ENCODE assay signal across 9 mouse cellular contexts in genomic region chr10:9676886-9677285, GRCm38 (mm10). TPM values are rescaled to one million over a fixed set of nuclear protein-coding genes. Genes with fewer than 3 reads are reported as not detected.
A peak's percentile ranks its signal among the peaks of the same experiment; 100 is the strongest.
DNase-seq lines count a peak whose midpoint lies in the region; ATAC-seq and TF ChIP-seq lines count a peak whose summit lies in the region.
"Had no signal": no experiment of that assay in that cellular context is flagged by ENCODE, and none has a peak within 500 bp of the region (broad histone marks: within the 10 kb centered on the region; RNA-seq: fewer than 3 reads in every experiment).

No protein-coding gene starts in this region.

- H3K4me1 ChIP-seq in CH12.LX (ENCODE audit: control insufficient read depth in 1 of 2, insufficient read depth in 2 of 2), result no peaks in the 10 kb centered on the region
- peaks cover 56% of the 10 kb centered on the region for H3K4me1 ChIP-seq in forebrain, embryonic 10.5 days
- H3K4me1 ChIP-seq in heart, embryonic 14.5 days (ENCODE audit: control insufficient read depth in 2 of 2, insufficient read depth in 2 of 2, low read length in 2 of 2), result peaks cover 0 to 13% of the 10 kb centered on the region in 2 experiments; a peak in 1 of 4 replicates
- H3K4me1 ChIP-seq in liver, embryonic 11.5 days (replicated peaks; ENCODE audit: control insufficient read depth, insufficient read depth, low read length), result peaks cover 4% of the 10 kb centered on the region
- peaks cover 7% of the 10 kb centered on the region for H3K4me1 ChIP-seq in neural tube, embryonic 11.5 days (ENCODE audit: control insufficient read depth, insufficient read depth, low read length)

- H3K4me2 ChIP-seq in CH12.LX (ENCODE audit: insufficient read depth, low read depth, poor library complexity, severe bottlenecking), result no peak overlapping the region
- H3K4me2 ChIP-seq in heart, embryonic 14.5 days (ENCODE audit: low read length), result peak overlapping the region; percentile 60
- peak overlapping the region; percentile 43 for H3K4me2 ChIP-seq in liver, embryonic 11.5 days
- H3K4me2 ChIP-seq in neural tube, embryonic 11.5 days (ENCODE audit: low read depth), result peak overlapping the region; percentile 28

- H3K27me3 ChIP-seq in CH12.LX (replicated peaks), result no peaks in the 10 kb centered on the region
- H3K27me3 ChIP-seq in forebrain, embryonic 10.5 days (ENCODE audit: poor library complexity, severe bottlenecking), result peaks cover 71% of the 10 kb centered on the region
- no peaks in the 10 kb centered on the region for H3K27me3 ChIP-seq in heart, embryonic 14.5 days (ENCODE audit: control insufficient read depth, insufficient read depth, low read length)
- H3K27me3 ChIP-seq in liver, embryonic 11.5 days (replicated peaks; ENCODE audit: control insufficient read depth, insufficient read depth, low read length), result peaks cover 40% of the 10 kb centered on the region
- H3K27me3 ChIP-seq in neural tube, embryonic 11.5 days (ENCODE audit: control insufficient read depth, insufficient read depth, low read length), result no peaks in the 10 kb centered on the region

- TF ChIP-seq CTCF in CH12.LX (conservative IDR thresholded peaks at IDR 0.05 in 1 of 2, IDR thresholded peaks at IDR 0.05 in 1 of 2; ENCODE audit: low read depth in 2 of 2, low read length in 2 of 2), result peak; percentile 76 to 89

- dilution Hi-C loops in CH12.LX (cut with MboI; ENCODE audit: extremely low pct_ligation_motif_present, extremely low pct_unique_long_range_greater_than_20kb, low sequenced_read_pairs), result no loop called here

- TF ChIP-seq POLR2A in CH12.LX (IDR thresholded peaks at IDR 0.05; ENCODE audit: low read depth, low read length), result no peak

- no peak for TF ChIP-seq EP300 in CH12.LX (IDR thresholded peaks at IDR 0.05; ENCODE audit: low read length)

- no peak for ATAC-seq in heart, embryonic 14.5 days (ENCODE audit: insufficient number of reproducible peaks, insufficient read depth, low FRiP score, low read depth)
- ATAC-seq in liver, embryonic 11.5 days (replicated peaks; ENCODE audit: low FRiP score), result no peak; the same call in 1 of the 2 replicates
- peak; percentile 36 for ATAC-seq in neural tube, embryonic 11.5 days (ENCODE audit: insufficient read depth, low FRiP score, low TSS enrichment)

- no peak overlapping the region for H3K9ac ChIP-seq in CH12.LX (ENCODE audit: insufficient read depth, low read depth)
- H3K9ac ChIP-seq in heart, embryonic 14.5 days (ENCODE audit: low read length), result no peak overlapping the region
- H3K9ac ChIP-seq in liver, embryonic 11.5 days (ENCODE audit: low read depth, low read length), result no peak overlapping the region
- H3K9ac ChIP-seq in neural tube, embryonic 11.5 days (ENCODE audit: low read length), result no peak overlapping the region

- no peak overlapping the region for H3K4me3 ChIP-seq in CH12.LX (replicated peaks in 1 of 3; ENCODE audit: low read depth in 2 of 3, low read length in 2 of 3, poor library complexity in 1 of 3)
- peak overlapping the region; percentile 25; the same call in 1 of the 2 replicates for H3K4me3 ChIP-seq in forebrain, embryonic 10.5 days
- H3K4me3 ChIP-seq in heart, embryonic 14.5 days (ENCODE audit: control insufficient read depth in 1 of 2, insufficient read depth in 1 of 2, low read depth in 1 of 2, low read length in 2 of 2), result peak overlapping the region; percentile 19 to 29
- H3K4me3 ChIP-seq in liver, embryonic 11.5 days (ENCODE audit: low read depth, low read length), result no peak overlapping the region
- no peak overlapping the region for H3K4me3 ChIP-seq in neural tube, embryonic 11.5 days (ENCODE audit: low read depth, low read length)
- H3K4me3 ChIP-seq: erythroblast, embryonic 14.5 days had no signal

- H3K79me2 ChIP-seq in CH12.LX (replicated peaks; ENCODE audit: control insufficient read depth, extremely low read depth, insufficient read depth, poor library complexity, severe bottlenecking), result no peaks in the 10 kb centered on the region

- no peak overlapping the region for H3K27ac ChIP-seq in CH12.LX (ENCODE audit: insufficient read depth, low read depth)
- H3K27ac ChIP-seq in forebrain, embryonic 10.5 days, result no peak overlapping the region; the same call in 1 of the 2 replicates
- no peak overlapping the region for H3K27ac ChIP-seq in heart, embryonic 14.5 days (replicated peaks in 1 of 2; ENCODE audit: control insufficient read depth in 1 of 2, insufficient read depth in 1 of 2, low read depth in 2 of 2, low read length in 2 of 2)
- H3K27ac ChIP-seq in liver, embryonic 11.5 days (ENCODE audit: low read depth, low read length), result no peak overlapping the region
- no peak overlapping the region for H3K27ac ChIP-seq in neural tube, embryonic 11.5 days (ENCODE audit: low read depth, low read length)

- peak; percentile 91 for TF ChIP-seq RAD21 in CH12.LX (IDR thresholded peaks at IDR 0.05; ENCODE audit: low read depth, low read length)

- H3K9me3 ChIP-seq in CH12.LX (replicated peaks; ENCODE audit: low read length), result peaks cover 5% of the 10 kb centered on the region
- no peaks in the 10 kb centered on the region for H3K9me3 ChIP-seq in forebrain, embryonic 10.5 days
- H3K9me3 ChIP-seq in heart, embryonic 14.5 days (ENCODE audit: control insufficient read depth, low read length), result no peaks in the 10 kb centered on the region
- no peaks in the 10 kb centered on the region for H3K9me3 ChIP-seq in liver, embryonic 11.5 days (ENCODE audit: control insufficient read depth, low read length)
- no peaks in the 10 kb centered on the region for H3K9me3 ChIP-seq in neural tube, embryonic 11.5 days (ENCODE audit: control insufficient read depth, low read length)

- no peaks in the 10 kb centered on the region for H3K36me3 ChIP-seq in CH12.LX (replicated peaks in 1 of 2; ENCODE audit: control insufficient read depth in 1 of 2, insufficient read depth in 1 of 2, low read length in 1 of 2)
- H3K36me3 ChIP-seq in forebrain, embryonic 10.5 days (replicated peaks), result no peaks in the 10 kb centered on the region
- H3K36me3 ChIP-seq in heart, embryonic 14.5 days (ENCODE audit: control insufficient read depth, insufficient read depth, low read length), result no peaks in the 10 kb centered on the region
- no peaks in the 10 kb centered on the region for H3K36me3 ChIP-seq in liver, embryonic 11.5 days (ENCODE audit: control insufficient read depth, insufficient read depth, low read length)
- no peaks in the 10 kb centered on the region for H3K36me3 ChIP-seq in neural tube, embryonic 11.5 days (ENCODE audit: control insufficient read depth, insufficient read depth, low read length)

- peak; percentile 68 for DNase-seq in CH12.LX (ENCODE audit: extremely low read depth)
- peak; percentile 72 for DNase-seq in brain, embryonic 18.5 days (ENCODE audit: low read depth, low spot score)
- peak; percentile 82 for DNase-seq in forebrain, embryonic 10.5 days (ENCODE audit: extremely low spot score, low spot score)
- DNase-seq in kidney, postnatal 10 days, result peak; percentile 85
- DNase-seq in liver, embryonic 11.5 days (ENCODE audit: low spot score), result peak; percentile 49
- DNase-seq in neural tube, embryonic 11.5 days (ENCODE audit: low spot score), result peak; percentile 76
- peak; percentile 34 for DNase-seq in thymus, postnatal 4 days

- 3% methylated on average over 17 of the region's 17 CpGs for WGBS in forebrain, embryonic 10.5 days
- 1% methylated on average over 17 of the region's 17 CpGs for WGBS in heart, embryonic 14.5 days
- WGBS in liver, embryonic 11.5 days, result 2% methylated on average over 17 of the region's 17 CpGs
- 2% methylated on average over 17 of the region's 17 CpGs for WGBS in neural tube, embryonic 11.5 days

- in situ Hi-C loops in CH12.LX (cut with MboI; ENCODE audit: low pct_ligation_motif_present, low pct_unique_long_range_greater_than_20kb, low sequenced_read_pairs), result loop anchor here (5.0 kb wide), 1 partner anchor 105 kb away; no protein-coding TSS in a partner anchor

TF ChIP-seq in CH12.LX, 34 proteins besides CTCF, POLR2A, EP300 and RAD21:
- TF ChIP-seq ZC3H11A (IDR thresholded peaks at IDR 0.05; ENCODE audit: low read depth, low read length) (peak; percentile 8; the same call in 1 of the 2 replicates), GABPA (IDR thresholded peaks at IDR 0.05; ENCODE audit: insufficient replicate concordance, low read depth, low read length) (no peak), SMC3 (IDR thresholded peaks at IDR 0.05; ENCODE audit: low read depth, low read length) (peak; percentile 78), E2F4 (IDR thresholded peaks at IDR 0.05; ENCODE audit: insufficient replicate concordance, low read depth, low read length) (no peak), SIN3A (IDR thresholded peaks at IDR 0.05; ENCODE audit: low read length) (no peak), PAX5 (IDR thresholded peaks at IDR 0.05; ENCODE audit: low read length) (no peak), NELFE (IDR thresholded peaks at IDR 0.05; ENCODE audit: low read depth, low read length) (no peak), JUN (IDR thresholded peaks at IDR 0.05; ENCODE audit: insufficient read depth, low read depth, low read length) (no peak), TCF12 (IDR thresholded peaks at IDR 0.05; ENCODE audit: low read depth, low read length) (no peak)
TF ChIP-seq in CH12.LX: peak in this region for 2.

RNA-seq across cellular contexts. Expression of gene Samd5, which starts 1.9 kb away (rescaled TPM):
- total RNA-seq in CH12.LX (2012; rRNA removed) (not detected in 2 replicates), CH12.LX (2014; rRNA removed) (not detected in 2 replicates)
- polyA plus RNA-seq in CH12.LX (2012; ENCODE audit: insufficient read length, low read depth), result not detected in 2 replicates
- 4.6 and 4.7 TPM in 2 replicates for polyA plus RNA-seq in forebrain, embryonic 10.5 days (2016; fragmentation: Nextera tagmentation; extraction: Ambion mirVana)
- 2.6 and 3.1 TPM in 2 replicates for polyA plus RNA-seq in heart, embryonic 14.5 days (2014; fragmentation: Nextera tagmentation; extraction: Ambion mirVana)
- 3.3 and 4.6 TPM in 2 replicates for polyA plus RNA-seq in liver, embryonic 11.5 days (2014; fragmentation: Nextera tagmentation; extraction: Ambion mirVana)
- 4.6 and 4.7 TPM in 2 replicates for polyA plus RNA-seq in neural tube, embryonic 11.5 days (2014; fragmentation: Nextera tagmentation; extraction: Ambion mirVana)
- polyA plus RNA-seq: erythroblast, embryonic 14.5 days had no signal

Comparison
In these comparisons a context has a peak if more than half of its experiments do, and no peak if none do; other contexts are left out.
1. DNase-seq: peak in every context shown above with its lines; median percentile 85 in kidney, postnatal 10 days; 82 in forebrain, embryonic 10.5 days; 76 in neural tube, embryonic 11.5 days; 72 in brain, embryonic 18.5 days; 68 in CH12.LX; 49 in liver, embryonic 11.5 days; 34 in thymus, postnatal 4 days.
2. H3K4me3 ChIP-seq: peak in forebrain, embryonic 10.5 days (single experiment) and heart, embryonic 14.5 days (2 of 2); none in CH12.LX (0 of 3), liver, embryonic 11.5 days (single experiment) and neural tube, embryonic 11.5 days (single experiment).